Mouse (Mus musculus) heart, adult 18-20 months (tissue): ENCODE data around the gene Nln. TPM values are rescaled to one million over a fixed set of nuclear protein-coding genes. Genes with fewer than 3 reads are reported as not detected.

Experiments
- DNase-seq, 2 experiments: peaks; one replicate each; pipeline ENCODE4 v3.0.0; 2021 to 2022; ENCODE audit warnings: mixed read lengths in 1 of 2
- total RNA-seq, 2 experiments: library from RNA; stranded (reverse); gene quantifications; 2 replicates each; pipeline ENCODE4 v1.2.3; 2021

Nln gene
- total RNA-seq, 2 experiments from 2014 or later = 11.2 to 14.9 TPM

GRCm38 (mm10) chr13:104097190-104097589 is 12.2 kb downstream of the Nln start:
- no peak for DNase-seq

GRCm38 (mm10) chr13:104095955-104096354 is 13.5 kb downstream of the Nln start:
- DNase-seq = no peak

GRCm38 (mm10) chr13:104094531-104095385 is 14.7 kb downstream of the Nln start:
- DNase-seq = peak; percentile 35 to 54

- no peak for DNase-seq
Observed at GRCm38 (mm10) chr13:104091734-104092133, 17.7 kb downstream of the Nln start.

GRCm38 (mm10) chr13:104089387-104089786 is 20.0 kb downstream of the Nln start:
- peak; percentile 22 to 41 for DNase-seq

- no peak for DNase-seq
Observed at GRCm38 (mm10) chr13:104084600-104084999, 24.8 kb downstream of the Nln start.

- DNase-seq = no peak
Observed at GRCm38 (mm10) chr13:104082504-104082903, 26.9 kb downstream of the Nln start.

- DNase-seq = no peak
Observed at GRCm38 (mm10) chr13:104076993-104077392, 32.4 kb downstream of the Nln start.

- peak; percentile 62 to 79 for DNase-seq
Observed at GRCm38 (mm10) chr13:104074731-104075130, 34.7 kb downstream of the Nln start.

- DNase-seq = no peak
Observed at GRCm38 (mm10) chr13:104074230-104074629, 35.2 kb downstream of the Nln start.

- DNase-seq = no peak
Observed at GRCm38 (mm10) chr13:104072351-104072750, 37.1 kb downstream of the Nln start.

- peak in 1 of 2 experiments; percentile 15 for DNase-seq
Observed at GRCm38 (mm10) chr13:104070703-104071102, 38.7 kb downstream of the Nln start.

- DNase-seq = no peak
Observed at GRCm38 (mm10) chr13:104069216-104069615, 40.2 kb downstream of the Nln start.

GRCm38 (mm10) chr13:104065649-104066347 is 43.6 kb downstream of the Nln start:
- DNase-seq = no peak

GRCm38 (mm10) chr13:104063061-104063460 is 46.4 kb downstream of the Nln start:
- no peak for DNase-seq

- DNase-seq = no peak
Observed at GRCm38 (mm10) chr13:104061975-104062750, 47.3 kb downstream of the Nln start.

GRCm38 (mm10) chr13:104060231-104060630 is 49.2 kb downstream of the Nln start:
- DNase-seq = no peak

- DNase-seq = no peak
Observed at GRCm38 (mm10) chr13:104059536-104059935, 49.9 kb downstream of the Nln start.

- no peak for DNase-seq
Observed at GRCm38 (mm10) chr13:104058761-104059160, 50.7 kb downstream of the Nln start.

GRCm38 (mm10) chr13:104052271-104052753 is 57.1 kb downstream of the Nln start:
- no peak for DNase-seq

GRCm38 (mm10) chr13:104048835-104049234 is 60.6 kb downstream of the Nln start:
- DNase-seq = peak; percentile 31 to 60

- no peak for DNase-seq
Observed at GRCm38 (mm10) chr13:104045108-104045507, 64.3 kb downstream of the Nln start.
